Mouse (Mus musculus): ENCODE data around the gene Ano6. TPM values are rescaled to one million over a fixed set of nuclear protein-coding genes. Genes with fewer than 3 reads are reported as not detected.

Gene Ano6
- total RNA-seq, 2 experiments from 2014 or later: 87.9 to 88.7 TPM

- no peak for DNase-seq (ENCODE audit: low spot score in 2 of 2)
Measured at GRCm38 (mm10) chr15:95921072-95921471, 130.4 kb downstream of the Ano6 start.

DNA sequence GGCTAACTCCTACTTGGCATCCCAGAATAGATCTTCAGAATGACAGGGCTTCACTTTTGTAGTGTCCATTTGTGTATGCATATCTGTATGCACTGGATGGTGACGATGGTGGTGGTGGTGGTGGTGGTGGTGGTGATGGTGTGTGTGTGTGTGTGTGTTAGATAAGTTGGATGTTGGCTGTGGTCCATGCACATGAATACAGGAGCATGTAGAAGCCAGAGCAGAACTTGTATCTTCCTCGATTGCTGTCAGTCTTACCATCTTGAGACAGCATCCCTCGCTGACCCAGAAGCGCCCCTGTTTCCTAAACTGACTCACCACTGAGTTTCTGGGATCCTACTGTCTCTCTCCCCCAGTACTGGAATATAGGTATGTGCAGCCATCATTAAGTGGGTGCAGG is 131.0 kb downstream of the Ano6 start:
- DNase-seq (ENCODE audit: low spot score in 2 of 2): no peak

DNA sequence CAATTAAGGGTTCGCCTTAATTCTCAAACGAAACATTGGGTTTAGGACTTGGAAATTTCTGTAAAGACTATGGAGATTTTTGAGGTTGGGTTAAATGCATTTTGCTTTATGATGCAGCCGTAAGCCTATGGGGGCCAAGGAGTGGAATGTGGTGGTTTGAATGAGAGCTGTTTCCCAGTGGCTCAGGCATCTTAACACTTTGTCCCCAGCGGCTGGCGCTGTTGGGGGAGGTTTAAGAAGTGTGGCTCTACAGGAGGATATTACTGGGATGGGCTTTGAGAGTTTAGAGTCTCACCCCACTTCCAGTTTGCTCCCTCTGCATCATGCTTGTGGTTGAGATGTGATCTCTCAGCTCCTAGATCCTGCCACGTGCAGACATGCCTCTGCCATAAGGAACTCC is 131.9 kb downstream of the Ano6 start:
- DNase-seq (ENCODE audit: low spot score in 2 of 2): no peak

DNA sequence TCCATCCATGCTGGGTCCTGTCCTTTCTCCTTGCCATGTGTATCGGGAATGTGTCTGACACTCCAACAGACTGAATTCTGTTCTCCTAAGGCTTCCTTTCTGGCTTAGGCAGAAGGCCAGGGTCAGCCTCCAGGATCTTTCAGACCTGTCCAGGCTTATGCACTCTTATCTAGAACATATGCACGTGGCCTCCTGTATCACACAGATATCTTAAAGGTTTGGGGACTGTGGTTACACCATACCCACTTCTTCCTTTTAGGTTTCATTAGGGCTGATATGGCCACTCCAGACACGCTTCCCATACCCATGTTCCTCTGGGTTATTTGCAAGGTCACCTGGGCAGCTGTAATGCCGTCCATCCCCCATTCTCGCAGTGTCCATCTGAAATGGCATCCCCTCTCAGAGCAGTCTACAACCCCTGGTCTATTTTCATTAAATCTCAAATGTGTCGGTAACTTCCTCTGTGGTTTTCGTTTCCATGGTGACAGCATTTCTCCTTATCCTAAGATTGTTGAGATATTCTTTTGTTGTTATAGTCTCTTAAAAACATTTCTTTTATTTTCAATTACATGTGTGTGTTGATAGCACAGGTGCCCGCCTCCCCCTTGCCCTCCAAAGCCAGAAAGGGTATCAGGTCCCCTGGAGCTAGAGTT is 134.8 kb downstream of the Ano6 start:
- no peak for DNase-seq (ENCODE audit: low spot score in 2 of 2)

- no peak for DNase-seq (ENCODE audit: low spot score in 2 of 2)
Measured at GRCm38 (mm10) chr15:95929087-95929486, 138.4 kb downstream of the Ano6 start.

DNA sequence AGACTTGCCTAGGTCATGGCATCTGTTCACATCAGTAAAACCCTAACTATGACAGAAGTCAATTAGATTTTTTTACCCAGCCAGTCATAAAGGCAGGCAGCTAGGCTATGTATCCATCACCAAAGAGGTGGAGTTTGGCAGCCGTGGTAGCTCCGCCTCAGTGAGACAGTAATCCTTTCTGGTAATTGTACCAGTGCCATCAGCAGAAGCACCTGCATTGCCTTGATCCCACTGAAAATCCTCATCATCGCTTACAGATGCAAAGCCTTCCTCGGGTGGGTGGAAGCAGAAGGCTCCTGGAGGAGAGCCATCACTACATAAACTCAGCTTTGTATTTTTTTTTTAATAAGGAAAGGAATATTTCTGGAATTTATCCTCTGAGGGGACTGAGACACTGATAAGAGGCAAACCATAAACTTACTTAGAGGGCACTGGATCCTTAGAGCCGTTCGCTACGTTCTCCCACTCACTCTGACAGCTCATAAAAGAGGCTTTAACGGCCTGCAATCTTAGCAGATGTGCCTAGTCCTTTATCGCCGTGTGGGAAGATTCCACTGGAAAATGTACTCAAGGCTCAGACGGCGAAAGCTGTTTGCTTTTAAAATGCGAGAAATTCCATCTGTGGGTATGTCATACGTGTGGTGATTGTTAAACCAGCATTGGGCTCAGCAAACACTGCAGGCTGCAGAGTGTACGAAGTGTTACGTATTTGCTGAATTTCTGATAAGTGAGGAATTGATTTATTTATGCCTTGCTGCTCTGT is 140.6 kb downstream of the Ano6 start:
- peak in 1 of 2 experiments; percentile 22 for DNase-seq (ENCODE audit: low spot score in 2 of 2)

- peak; percentile 53 to 78 for DNase-seq (ENCODE audit: low spot score in 2 of 2)
Measured at GRCm38 (mm10) chr15:95932358-95932757, 141.7 kb downstream of the Ano6 start.

DNA sequence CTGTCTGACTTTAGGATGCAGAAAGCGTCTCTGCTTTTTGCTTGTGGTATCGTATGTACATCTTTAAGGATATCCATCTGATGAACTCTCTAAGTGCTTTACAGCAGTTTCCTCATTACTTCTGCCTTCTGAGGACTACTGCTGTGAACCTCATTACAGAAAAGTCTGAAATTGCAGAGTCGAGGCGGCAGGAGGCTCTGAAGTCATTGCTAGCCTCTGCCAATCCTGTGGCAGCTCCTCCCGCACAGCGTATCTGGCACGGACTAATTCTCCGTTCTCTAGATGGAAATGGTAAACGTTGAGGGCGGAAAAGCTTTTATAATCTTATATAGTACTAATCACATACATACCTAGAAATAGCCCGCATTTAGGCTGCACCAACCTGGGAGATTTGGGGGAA is 144.5 kb downstream of the Ano6 start:
- DNase-seq (ENCODE audit: low spot score in 2 of 2): no peak

DNA sequence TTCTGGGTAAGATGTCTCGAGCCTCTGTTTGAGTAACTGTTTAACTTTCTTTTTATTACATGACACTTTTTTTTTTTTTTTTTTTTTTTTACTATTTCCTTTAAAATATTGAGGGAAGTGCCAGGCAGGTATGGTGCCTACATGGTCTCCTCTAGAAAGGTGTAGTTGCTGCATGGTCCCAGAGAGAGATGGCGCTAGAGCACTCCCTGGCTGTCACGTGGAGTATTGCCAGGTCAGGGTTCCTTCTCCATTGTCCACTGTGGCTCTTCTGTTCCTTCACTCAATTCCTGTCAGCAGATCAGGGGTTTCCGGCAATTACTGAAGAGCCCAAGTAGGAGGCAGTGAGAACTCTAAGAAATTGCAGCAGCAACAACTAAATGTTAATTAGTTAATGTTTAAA is 152.8 kb downstream of the Ano6 start:
- DNase-seq (ENCODE audit: low spot score in 2 of 2): no peak

DNA sequence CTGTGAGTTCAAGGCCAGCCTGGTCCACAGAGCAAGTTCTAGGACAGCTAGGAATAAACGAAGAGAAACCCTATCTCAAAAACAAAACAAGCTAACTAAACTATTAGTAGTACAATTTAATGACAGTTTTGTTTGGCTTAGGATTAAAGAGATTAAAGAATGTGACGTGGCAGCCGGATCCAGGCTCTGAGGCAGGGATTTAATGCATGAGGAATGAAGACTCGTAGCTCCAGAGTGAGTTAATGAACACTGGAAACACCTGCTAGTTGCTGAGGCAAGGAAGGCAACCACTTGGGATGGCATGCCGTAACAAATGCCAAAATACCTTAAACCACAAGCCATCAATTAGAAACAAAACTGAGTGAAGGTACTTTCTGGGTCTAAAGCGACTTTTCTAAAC is 153.7 kb downstream of the Ano6 start:
- DNase-seq (ENCODE audit: low spot score in 2 of 2): no peak

GRCm38 (mm10) chr15:95945951-95946708 is 155.5 kb downstream of the Ano6 start:
- no peak for DNase-seq (ENCODE audit: low spot score in 2 of 2)

DNA sequence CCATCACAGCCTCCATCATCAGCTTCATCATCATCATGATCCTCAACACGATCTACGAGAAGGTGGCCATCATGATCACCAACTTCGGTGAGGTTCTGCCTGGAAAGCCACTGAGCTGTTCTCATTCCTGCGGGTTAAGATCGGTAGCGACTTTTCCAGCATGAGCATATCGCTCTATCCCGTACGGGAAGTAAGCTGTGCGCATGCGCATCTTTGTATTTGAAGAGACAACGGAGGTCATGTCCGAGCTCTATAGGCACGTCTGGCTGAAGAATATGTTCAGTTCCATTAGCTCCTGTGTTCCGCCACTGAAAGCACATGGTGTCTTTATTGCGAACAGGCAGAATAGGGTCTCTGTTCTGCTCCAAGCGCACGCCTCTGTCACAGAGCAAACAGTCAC is 157.8 kb downstream of the Ano6 start:
- no peak for DNase-seq (ENCODE audit: low spot score in 2 of 2)

DNA sequence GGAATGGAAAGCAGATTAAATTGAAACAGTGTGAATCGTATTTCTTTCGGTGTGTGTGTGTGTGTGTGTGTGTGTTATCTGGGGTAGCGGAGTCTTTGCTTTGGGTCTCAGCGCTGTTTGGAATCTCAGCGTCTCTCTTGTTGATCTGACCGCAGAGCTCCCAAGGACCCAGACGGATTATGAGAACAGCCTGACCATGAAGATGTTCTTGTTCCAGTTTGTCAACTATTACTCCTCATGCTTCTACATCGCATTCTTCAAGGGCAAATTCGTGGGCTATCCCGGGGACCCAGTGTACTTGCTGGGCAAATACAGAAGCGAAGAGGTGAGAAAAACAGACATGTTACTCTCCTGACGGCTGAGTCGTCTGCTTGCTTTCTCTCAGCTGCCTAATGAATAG is 158.7 kb downstream of the Ano6 start:
- DNase-seq (ENCODE audit: low spot score in 2 of 2): no peak

GRCm38 (mm10) chr15:95951497-95951896 is 160.9 kb downstream of the Ano6 start:
- no peak for DNase-seq (ENCODE audit: low spot score in 2 of 2)

DNA sequence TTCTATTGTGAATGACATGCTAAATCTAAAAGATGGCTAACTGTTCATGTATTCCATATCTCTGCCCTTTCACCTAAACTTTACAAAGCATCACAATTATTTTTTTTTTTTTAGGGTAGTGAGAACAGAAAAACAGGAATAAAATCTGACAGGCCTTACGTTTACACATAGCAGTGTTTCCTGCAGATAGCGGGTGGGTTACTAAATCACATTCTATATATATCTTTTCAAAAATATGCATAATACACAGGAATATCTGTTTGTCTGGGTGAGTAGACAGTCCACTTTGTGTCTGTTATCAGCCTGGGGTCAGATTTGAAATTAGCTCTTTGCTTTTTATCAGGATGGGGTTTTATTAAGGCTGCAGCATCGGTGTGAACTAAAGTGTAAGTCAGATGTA is 166.0 kb downstream of the Ano6 start:
- DNase-seq (ENCODE audit: low spot score in 2 of 2): no peak

DNA sequence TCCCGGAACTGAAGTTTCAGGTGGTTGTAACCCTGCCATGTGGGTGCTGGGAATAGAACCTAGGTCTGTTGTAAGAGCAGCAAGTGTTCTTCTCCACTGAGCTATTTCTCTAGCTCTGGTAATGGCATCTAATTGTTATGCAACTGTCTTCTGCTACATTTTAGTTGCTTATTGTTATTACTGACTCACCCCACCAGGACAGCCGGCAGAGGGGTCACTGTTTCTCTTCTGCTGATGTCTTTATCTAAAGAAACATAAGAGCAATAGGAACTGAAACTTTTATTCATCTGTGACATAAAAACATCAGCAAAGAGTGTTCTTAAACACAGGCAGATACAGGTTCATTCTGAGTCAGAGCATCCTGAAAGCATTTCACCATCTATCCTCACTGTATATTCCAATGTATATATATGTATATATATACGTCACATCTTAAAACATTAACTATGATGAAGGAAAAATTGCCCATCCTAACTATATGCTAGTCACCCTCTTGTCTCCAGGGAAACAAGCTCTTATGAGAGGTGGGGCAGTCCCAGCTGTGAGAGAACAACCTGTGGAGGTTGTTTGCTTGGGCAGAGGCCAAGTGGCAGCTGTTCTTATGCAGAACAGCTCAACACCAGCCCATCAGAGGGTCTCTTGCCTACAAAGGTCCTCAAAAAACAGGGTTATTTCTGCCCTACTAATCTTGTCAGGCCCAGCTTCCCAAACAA is 171.9 kb downstream of the Ano6 start:
- DNase-seq (ENCODE audit: low spot score in 2 of 2): no peak

- DNase-seq (ENCODE audit: low spot score in 2 of 2): no peak
Measured at GRCm38 (mm10) chr15:95963124-95963482, 172.5 kb downstream of the Ano6 start.

DNA sequence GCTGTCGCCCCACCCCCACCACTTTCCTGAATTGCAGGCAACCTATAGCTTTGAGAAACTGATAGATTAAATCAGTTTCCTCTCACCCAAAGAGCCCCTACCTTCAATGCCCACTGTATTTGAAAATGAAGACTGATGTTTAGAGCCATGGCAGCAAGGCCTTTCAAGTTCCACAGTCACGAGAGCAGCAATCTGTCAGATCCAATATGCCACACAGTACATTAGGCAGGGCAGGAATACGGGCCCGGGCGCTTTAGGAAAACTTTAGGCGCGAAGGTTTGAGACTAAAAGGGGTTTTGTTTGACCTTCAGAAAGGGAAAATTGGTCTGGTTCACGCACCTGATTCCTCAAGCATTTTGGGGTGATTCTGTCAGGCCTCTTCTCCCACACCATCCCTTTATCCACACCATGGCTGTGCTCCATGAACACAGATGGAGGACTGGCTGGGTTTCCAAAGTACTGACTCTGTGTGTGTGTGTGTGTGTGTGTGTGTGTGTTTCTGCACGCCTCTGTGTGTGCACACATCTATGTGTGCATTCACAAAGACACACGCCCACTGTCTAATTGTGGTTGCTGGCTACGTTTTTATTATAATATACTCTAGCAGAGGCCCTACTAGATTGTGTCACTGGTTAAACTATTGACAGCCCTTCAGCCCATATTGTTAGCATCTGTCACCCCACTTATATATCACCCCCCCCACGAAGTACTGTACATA is 173.0 kb downstream of the Ano6 start:
- DNase-seq (ENCODE audit: low spot score in 2 of 2): no peak

DNA sequence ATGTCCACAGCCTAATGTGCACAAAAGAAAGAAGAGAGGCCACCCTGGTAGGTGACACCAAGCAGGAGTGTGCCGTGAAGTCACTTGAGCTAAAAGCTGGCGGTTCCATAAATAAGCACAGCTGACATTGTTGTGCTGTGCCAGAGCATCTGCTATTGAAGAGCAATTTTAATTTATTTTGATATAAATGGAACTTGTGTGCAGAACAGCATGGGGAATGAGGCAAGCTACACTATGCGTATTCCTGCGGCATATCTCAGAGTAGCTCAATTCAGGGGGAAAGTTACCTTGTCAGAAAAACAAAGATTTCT is 173.6 kb downstream of the Ano6 start:
- DNase-seq (ENCODE audit: low spot score in 2 of 2): no peak

DNA sequence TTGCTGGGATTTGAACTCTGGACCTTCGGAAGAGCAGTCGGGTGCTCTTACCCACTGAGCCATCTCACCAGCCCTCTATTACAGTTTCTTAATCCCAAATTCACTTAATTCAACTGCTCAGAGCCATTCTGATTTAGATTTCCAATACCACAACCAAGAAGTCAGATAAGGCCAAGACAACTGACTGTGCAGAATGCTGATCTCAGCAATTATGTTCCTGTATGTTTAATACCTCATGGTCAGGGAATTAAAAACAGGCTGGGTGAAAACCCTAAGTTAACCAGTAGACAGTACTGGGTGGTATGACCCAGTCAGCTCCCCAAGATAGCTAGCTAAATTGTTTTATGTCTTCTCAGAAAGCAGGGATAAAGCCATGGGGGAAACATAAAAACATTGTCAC is 176.3 kb downstream of the Ano6 start:
- no peak for DNase-seq (ENCODE audit: low spot score in 2 of 2)

DNA sequence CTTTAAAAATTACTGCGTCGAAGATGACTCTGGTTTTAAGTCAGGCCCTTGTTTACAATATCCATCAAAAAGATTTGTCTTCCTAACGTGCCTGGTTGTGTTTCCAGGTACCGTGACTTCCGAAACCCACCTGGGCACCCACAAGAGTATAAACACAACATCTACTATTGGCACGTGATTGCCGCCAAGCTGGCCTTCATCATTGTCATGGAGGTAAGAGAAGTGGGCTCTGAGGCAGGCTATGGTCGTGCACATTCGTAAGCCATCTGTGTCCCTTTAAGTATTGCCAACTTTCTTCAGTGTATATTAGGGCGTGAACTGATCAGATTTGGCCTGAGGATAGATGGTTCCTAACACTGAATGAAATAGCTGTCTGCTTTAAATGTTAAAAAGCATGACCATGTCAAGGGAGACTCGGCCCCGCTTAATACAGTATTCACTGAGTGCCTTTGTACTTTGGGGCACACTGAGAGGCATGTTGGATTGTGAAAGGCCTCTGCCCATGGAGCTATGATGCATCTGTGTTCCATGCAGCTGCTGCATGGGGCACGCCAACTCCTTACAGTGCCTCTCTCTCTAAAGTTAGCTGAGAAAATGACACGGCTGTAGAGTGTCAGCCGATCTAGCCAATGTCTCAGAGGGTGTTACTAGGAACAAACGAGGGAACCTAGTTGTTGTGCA is 177.0 kb downstream of the Ano6 start:
- no peak for DNase-seq (ENCODE audit: low spot score in 2 of 2)
